Mouse (Mus musculus) heart, embryonic 16.5 days (tissue): ENCODE results near the gene Clcnkb. TPM values are rescaled to one million over a fixed set of nuclear protein-coding genes. Genes with fewer than 3 reads are reported as not detected.

Experiments
- ATAC-seq: fragments of 200-750 bp; cut with Nextera tagmentation; replicated peaks from 2 replicates; pipeline ENCODE4 v1.8.0; 2017; ENCODE audit warnings: moderate number of reproducible peaks; ENCODE audit not compliant: insufficient read depth, low FRiP score; ENCODE audit errors: extremely low read depth
- H3K27ac ChIP-seq: fragments of 300-500 bp; sonication (generic); 2 replicates; pipeline ENCODE4 v1.5.1; 2014; ENCODE audit warnings: mild to moderate bottlenecking, low read length, control low read depth, moderate library complexity
- H3K27me3 ChIP-seq: fragments of 300-500 bp; sonication (generic); 2 replicates; pipeline ENCODE4 v1.6.1; 2014; ENCODE audit warnings: low read length, mixed read lengths; ENCODE audit not compliant: control insufficient read depth, insufficient read depth
- H3K36me3 ChIP-seq: fragments of 300-500 bp; sonication (generic); 2 replicates; pipeline ENCODE4 v1.6.1; 2014; ENCODE audit not compliant: control insufficient read depth, insufficient read depth
- H3K4me1 ChIP-seq: fragments of 300-500 bp; sonication (generic); 2 replicates; pipeline ENCODE4 v1.6.1; 2014; ENCODE audit warnings: low read length, mixed read lengths; ENCODE audit not compliant: control insufficient read depth, insufficient read depth
- H3K4me2 ChIP-seq: fragments of 300-500 bp; sonication (generic); 2 replicates; pipeline ENCODE4 v1.6.1; 2014; ENCODE audit warnings: low read depth, mild to moderate bottlenecking, control low read depth, low read length
- H3K4me3 ChIP-seq: fragments of 300-500 bp; sonication (generic); 2 replicates; pipeline ENCODE4 v1.5.1; 2014; ENCODE audit warnings: mild to moderate bottlenecking, control low read depth, low read length
- H3K9ac ChIP-seq: fragments of 300-500 bp; sonication (generic); 2 replicates; pipeline ENCODE4 v1.6.1; 2014; ENCODE audit warnings: low read length, control low read depth
- H3K9me3 ChIP-seq: fragments of 300-500 bp; sonication (generic); replicated peaks from 2 replicates; pipeline ENCODE4 v1.6.1; 2016; ENCODE audit warnings: low read length; ENCODE audit not compliant: control insufficient read depth
- polyA plus RNA-seq: library from polyadenylated mRNA; unstranded; fragments of >200 nt; fragmentation: Nextera tagmentation; extraction: Ambion mirVana; gene quantifications from 2 replicates; pipeline ENCODE4 v1.2.1, GENCODE M21; 2015

Gene Clcnkb
- polyA plus RNA-seq, 1 experiment from 2014 or later: 0.34 TPM

DNA sequence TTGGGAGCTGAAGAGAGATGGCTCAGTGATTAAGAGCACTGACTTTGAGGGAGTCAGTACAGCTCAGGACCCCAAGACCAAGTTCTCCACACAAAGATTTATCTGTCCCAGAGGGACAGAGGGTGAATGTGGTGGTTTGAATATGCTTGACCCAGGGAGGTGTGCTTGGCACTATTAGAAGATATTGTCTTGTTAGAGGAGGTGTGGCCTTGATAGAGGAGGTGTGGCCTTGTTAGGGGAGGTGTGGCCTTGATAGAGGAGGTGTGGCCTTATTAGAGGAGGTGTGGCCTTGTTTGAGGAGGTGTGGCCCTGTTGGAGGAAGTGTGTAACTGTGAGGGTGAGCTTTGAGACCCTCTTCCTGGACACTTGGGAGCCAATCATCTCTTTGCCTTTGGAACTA is 58.0 kb downstream of the Clcnkb start:
- Histone ChIP-seq H3K4me3 (no peak overlapping the region), H3K9me3 (peaks cover 6% of the 10 kb centered on the region), H3K4me1 (0 out of 2 replicates have a peak, but pooled peaks cover 2% of the 10 kb centered on the region), H3K9ac (no peak overlapping the region), H3K27me3 (no peaks in the 10 kb centered on the region), H3K4me2 (no peak overlapping the region), H3K36me3 (no peaks in the 10 kb centered on the region), H3K27ac (no peak overlapping the region)
- no peak for ATAC-seq

Other genes with a start within 250 kb of the Clcnkb start
- gene Rsg1, start 202.1 kb downstream of the Clcnkb start, polyA plus RNA-seq: 2.4 and 3.6 TPM in 2 replicates
- 2.3 and 4.0 TPM in 2 replicates for gene Arhgef19, start 176.5 kb downstream of the Clcnkb start, polyA plus RNA-seq
- gene Epha2, start 114.8 kb downstream of the Clcnkb start, polyA plus RNA-seq: 3.1 and 3.9 TPM in 2 replicates
- gene Fam131c, start 47.8 kb downstream of the Clcnkb start, polyA plus RNA-seq: 0.58 and 0.87 TPM in 2 replicates
- 0.11 TPM in 1 of 2 replicates, not detected in the other for gene Clcnka, start 17.3 kb downstream of the Clcnkb start, polyA plus RNA-seq
- 224 and 293 TPM in 2 replicates for gene Hspb7, start 4.8 kb upstream of the Clcnkb start, polyA plus RNA-seq
- not detected in 2 replicates for gene Srarp, start 20.1 kb upstream of the Clcnkb start, polyA plus RNA-seq
- 22.2 and 26.1 TPM in 2 replicates for gene Zbtb17, start 28.6 kb upstream of the Clcnkb start, polyA plus RNA-seq
- gene Spen, start 122.6 kb upstream of the Clcnkb start, polyA plus RNA-seq: 5.2 and 7.1 TPM in 2 replicates
- gene Fblim1, start 190.1 kb upstream of the Clcnkb start, polyA plus RNA-seq: 46.9 and 49.7 TPM in 2 replicates
- 1.1 and 1.7 TPM in 2 replicates for gene Tmem82, start 202.6 kb upstream of the Clcnkb start, polyA plus RNA-seq
- gene Slc25a34, start 207.8 kb upstream of the Clcnkb start, polyA plus RNA-seq: 1.3 TPM in 2 replicates
- gene Plekhm2, start 248.9 kb upstream of the Clcnkb start, polyA plus RNA-seq: 4.9 and 6.2 TPM in 2 replicates